Mouse (Mus musculus): ENCODE results near the gene Cldn7. TPM values are rescaled to one million over a fixed set of nuclear protein-coding genes. Genes with fewer than 3 reads are reported as not detected.

The Cldn7 gene
- total RNA-seq, 1 experiment: 24.9 TPM

- Histone ChIP-seq H3K4me3 (ENCODE audit: insufficient read depth in 1 of 2, low read depth in 1 of 2, low read length in 2 of 2, poor library complexity in 1 of 2, severe bottlenecking in 1 of 2) (no peak overlapping the region), H3K9ac (ENCODE audit: insufficient read depth, low read depth, low read length, poor library complexity, severe bottlenecking) (no peak overlapping the region), H3K36me3 (ENCODE audit: control insufficient read depth, insufficient read depth, low read length, poor library complexity, severe bottlenecking) (peaks cover 16% of the 10 kb centered on the region), H3K9me3 (ENCODE audit: control insufficient read depth, insufficient read depth, low read depth, low read length) (no peaks in the 10 kb centered on the region), H3K4me1 (ENCODE audit: control insufficient read depth in 2 of 2, insufficient read depth in 2 of 2, low read length in 2 of 2, poor library complexity in 1 of 2) (peaks cover 0 to 2% of the 10 kb centered on the region in 2 experiments; a peak in 1 of 4 replicates), H3K27ac (ENCODE audit: insufficient read depth, low read depth, low read length, poor library complexity, severe bottlenecking) (no peak overlapping the region)
- no peak for DNase-seq (ENCODE audit: low read depth, low spot score)
- in situ Hi-C loops (cut with MboI; ENCODE audit: low sequenced_read_pairs in 2 of 2, unreplicated experiment in 2 of 2): no loop called here
- TF ChIP-seq HCFC1 (IDR thresholded peaks at IDR 0.05; ENCODE audit: borderline replicate concordance, insufficient read depth, low read length) (no peak), MAFK (IDR thresholded peaks at IDR 0.05; ENCODE audit: insufficient read depth, low read depth, low read length) (no peak), ZC3H11A (IDR thresholded peaks at IDR 0.05; ENCODE audit: borderline replicate concordance, low read depth, low read length) (no peak), ZNF384 (IDR thresholded peaks at IDR 0.05; ENCODE audit: low read depth, low read length) (no peak), CHD2 (IDR thresholded peaks at IDR 0.05; ENCODE audit: low read depth, low read length) (no peak)
Observed at GRCm38 (mm10) chr11:69983377-69983776, 18.8 kb downstream of the Cldn7 start.

- TF ChIP-seq HCFC1 (IDR thresholded peaks at IDR 0.05; ENCODE audit: borderline replicate concordance, insufficient read depth, low read length) (no peak), ZNF384 (IDR thresholded peaks at IDR 0.05; ENCODE audit: low read depth, low read length) (no peak), MAFK (IDR thresholded peaks at IDR 0.05; ENCODE audit: insufficient read depth, low read depth, low read length) (no peak), ZC3H11A (IDR thresholded peaks at IDR 0.05; ENCODE audit: borderline replicate concordance, low read depth, low read length) (no peak), CHD2 (IDR thresholded peaks at IDR 0.05; ENCODE audit: low read depth, low read length) (no peak)
- no peak overlapping the region for H3K9ac ChIP-seq (ENCODE audit: insufficient read depth, low read depth, low read length, poor library complexity, severe bottlenecking)
- in situ Hi-C loops (cut with MboI; ENCODE audit: low sequenced_read_pairs in 2 of 2, unreplicated experiment in 2 of 2): no loop called here
- H3K4me3 ChIP-seq (ENCODE audit: insufficient read depth in 1 of 2, low read depth in 1 of 2, low read length in 2 of 2, poor library complexity in 1 of 2, severe bottlenecking in 1 of 2): no peak overlapping the region
- no peaks in the 10 kb centered on the region for H3K9me3 ChIP-seq (ENCODE audit: control insufficient read depth, insufficient read depth, low read depth, low read length)
- DNase-seq (ENCODE audit: low read depth, low spot score): no peak
- H3K4me1 ChIP-seq (ENCODE audit: control insufficient read depth in 2 of 2, insufficient read depth in 2 of 2, low read length in 2 of 2, poor library complexity in 1 of 2): peaks cover 0 to 2% of the 10 kb centered on the region in 2 experiments; a peak in 1 of 4 replicates
- H3K36me3 ChIP-seq (ENCODE audit: control insufficient read depth, insufficient read depth, low read length, poor library complexity, severe bottlenecking): peaks cover 16% of the 10 kb centered on the region
- no peak overlapping the region for H3K27ac ChIP-seq (ENCODE audit: insufficient read depth, low read depth, low read length, poor library complexity, severe bottlenecking)
Observed at GRCm38 (mm10) chr11:69984431-69984830, 19.9 kb downstream of the Cldn7 start.

DNA sequence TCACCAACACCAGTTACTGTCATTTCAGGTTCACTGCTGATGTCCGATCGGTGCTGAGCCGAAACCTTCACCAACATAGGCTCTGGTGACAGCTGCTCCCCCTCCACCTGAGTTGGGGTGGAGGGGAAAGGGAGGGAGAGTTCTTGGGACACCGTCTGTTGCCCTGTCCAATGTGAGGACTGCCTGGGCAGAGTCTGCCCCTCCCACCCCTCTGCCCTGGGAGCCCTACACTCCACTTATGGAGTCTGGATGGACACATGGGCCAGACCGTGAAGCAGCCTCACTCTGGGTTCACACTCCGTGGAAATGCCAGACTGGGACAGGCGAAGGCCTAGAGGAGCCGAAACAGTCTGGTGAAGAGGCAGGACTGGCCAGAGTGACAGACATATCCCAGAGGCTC lies 25.4 kb downstream of the Cldn7 start:
- Histone ChIP-seq H3K4me1 (ENCODE audit: control insufficient read depth in 2 of 2, insufficient read depth in 2 of 2, low read length in 2 of 2, poor library complexity in 1 of 2) (peaks cover 0 to 1% of the 10 kb centered on the region in 2 experiments; a peak in 1 of 4 replicates), H3K9ac (ENCODE audit: insufficient read depth, low read depth, low read length, poor library complexity, severe bottlenecking) (no peak overlapping the region), H3K9me3 (ENCODE audit: control insufficient read depth, insufficient read depth, low read depth, low read length) (no peaks in the 10 kb centered on the region), H3K4me3 (ENCODE audit: insufficient read depth in 1 of 2, low read depth in 1 of 2, low read length in 2 of 2, poor library complexity in 1 of 2, severe bottlenecking in 1 of 2) (no peak overlapping the region), H3K36me3 (ENCODE audit: control insufficient read depth, insufficient read depth, low read length, poor library complexity, severe bottlenecking) (peaks cover 14% of the 10 kb centered on the region), H3K27ac (ENCODE audit: insufficient read depth, low read depth, low read length, poor library complexity, severe bottlenecking) (no peak overlapping the region)
- no peak for DNase-seq (ENCODE audit: low read depth, low spot score)
- in situ Hi-C loops (cut with MboI; ENCODE audit: low sequenced_read_pairs in 2 of 2, unreplicated experiment in 2 of 2): no loop called here
- TF ChIP-seq ZNF384 (IDR thresholded peaks at IDR 0.05; ENCODE audit: low read depth, low read length) (no peak), HCFC1 (IDR thresholded peaks at IDR 0.05; ENCODE audit: borderline replicate concordance, insufficient read depth, low read length) (no peak)

DNA sequence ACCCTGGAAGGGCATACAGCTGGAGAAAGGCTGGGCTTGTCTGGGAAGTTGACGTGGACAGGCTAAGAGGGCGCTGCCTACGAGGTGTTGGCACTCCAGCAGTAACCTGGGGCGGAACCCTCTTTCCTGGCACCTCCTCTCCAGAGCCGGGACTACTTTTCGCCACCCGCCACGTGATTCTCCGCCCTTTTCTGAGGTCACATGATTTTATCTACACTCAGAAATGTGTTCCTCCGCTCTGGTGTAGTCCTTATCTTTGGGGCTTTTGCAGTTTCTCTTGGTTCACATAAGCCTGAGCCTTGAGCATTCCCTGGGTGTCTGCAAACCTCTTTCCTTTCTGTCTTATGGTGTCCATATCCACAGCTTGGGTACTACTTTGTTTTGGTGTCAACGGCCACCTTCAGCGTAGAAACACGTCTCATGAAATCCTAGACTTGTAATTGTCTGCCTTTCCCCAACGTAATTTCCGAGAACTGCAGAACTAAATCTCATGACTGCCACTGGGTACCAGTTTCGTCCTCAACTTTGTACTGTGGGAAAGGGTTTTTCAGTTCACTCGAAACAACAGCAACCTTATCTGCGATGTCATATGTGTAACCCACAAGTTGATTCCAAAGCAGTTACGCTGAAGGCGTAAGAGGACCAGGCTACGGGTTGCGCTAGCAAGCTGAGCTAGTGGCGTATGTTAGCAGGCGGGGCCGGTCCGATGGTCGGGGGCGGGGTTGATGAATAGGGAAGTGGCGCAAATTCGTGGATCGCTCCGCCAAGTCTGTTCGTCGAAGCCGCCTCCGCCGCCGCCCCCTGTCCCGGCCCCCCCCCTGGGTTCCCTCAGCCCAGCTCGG lies 26.5 kb downstream of the Cldn7 start, which contains the start of gene Gabarap:
Gabarap (plus strand) TSS at position 294 of the 842 bp plus-strand sequence.
- in situ Hi-C loops (cut with MboI; ENCODE audit: low sequenced_read_pairs in 2 of 2, unreplicated experiment in 2 of 2): no loop called here
- Histone ChIP-seq H3K27ac (ENCODE audit: insufficient read depth, low read depth, low read length, poor library complexity, severe bottlenecking) (peak within 1 kb of the TSS; percentile 30), H3K4me1 (ENCODE audit: control insufficient read depth in 2 of 2, insufficient read depth in 2 of 2, low read length in 2 of 2, poor library complexity in 1 of 2) (peaks cover 0 to 1% of the 10 kb centered on the region in 2 experiments; a peak in 1 of 4 replicates), H3K4me3 (ENCODE audit: insufficient read depth in 1 of 2, low read depth in 1 of 2, low read length in 2 of 2, poor library complexity in 1 of 2, severe bottlenecking in 1 of 2) (peak within 1 kb of the TSS; percentile 61 to 85), H3K9ac (ENCODE audit: insufficient read depth, low read depth, low read length, poor library complexity, severe bottlenecking) (peak within 1 kb of the TSS; percentile 92), H3K36me3 (ENCODE audit: control insufficient read depth, insufficient read depth, low read length, poor library complexity, severe bottlenecking) (peaks cover 10% of the 10 kb centered on the region), H3K9me3 (ENCODE audit: control insufficient read depth, insufficient read depth, low read depth, low read length) (no peaks in the 10 kb centered on the region)
- TF ChIP-seq ZNF384 (IDR thresholded peaks at IDR 0.05; ENCODE audit: low read depth, low read length) (no peak), MAFK (IDR thresholded peaks at IDR 0.05; ENCODE audit: insufficient read depth, low read depth, low read length) (no peak), CHD2 (IDR thresholded peaks at IDR 0.05; ENCODE audit: low read depth, low read length) (peak; percentile 81), ZC3H11A (IDR thresholded peaks at IDR 0.05; ENCODE audit: borderline replicate concordance, low read depth, low read length) (no peak), HCFC1 (IDR thresholded peaks at IDR 0.05; ENCODE audit: borderline replicate concordance, insufficient read depth, low read length) (peak; percentile 52; the same call in 1 of the 2 replicates)
- DNase-seq (ENCODE audit: low read depth, low spot score): peak; percentile 95
